Comparison of ENCODE assay signal across 15 mouse cellular contexts in genomic region chr10:120409131-120409530, GRCm38 (mm10).
"Had no signal": no experiment of that assay in that cellular context is flagged by ENCODE, and none has a peak within 500 bp of the region (broad histone marks: within the 10 kb centered on the region; RNA-seq: fewer than 3 reads in every experiment).

No protein-coding gene starts in this region.

- H3K36me3 ChIP-seq: lung, embryonic 15.5 days; midbrain, embryonic 12.5 days; neural tube, embryonic 13.5 days had no signal

- H3K9me3 ChIP-seq: limb, embryonic 15.5 days; liver, embryonic 12.5 days; lung, embryonic 15.5 days; midbrain, embryonic 12.5 days; neural tube, embryonic 13.5 days had no signal

- H3K27ac ChIP-seq: limb, embryonic 15.5 days; liver, embryonic 12.5 days; lung, embryonic 15.5 days; midbrain, embryonic 12.5 days; neural tube, embryonic 13.5 days had no signal

- ATAC-seq: liver, embryonic 12.5 days; midbrain, embryonic 16.5 days had no signal

- H3K9ac ChIP-seq: limb, embryonic 15.5 days; liver, embryonic 12.5 days; lung, embryonic 15.5 days; midbrain, embryonic 12.5 days; neural tube, embryonic 13.5 days had no signal

- H3K4me3 ChIP-seq: limb, embryonic 15.5 days; liver, embryonic 12.5 days; lung, embryonic 15.5 days; midbrain, embryonic 12.5 days; neural tube, embryonic 13.5 days had no signal

- H3K27me3 ChIP-seq: limb, embryonic 15.5 days; liver, embryonic 12.5 days; lung, embryonic 15.5 days; midbrain, embryonic 12.5 days had no signal

- H3K4me2 ChIP-seq: limb, embryonic 15.5 days; liver, embryonic 12.5 days; lung, embryonic 15.5 days; midbrain, embryonic 12.5 days; neural tube, embryonic 13.5 days had no signal

- DNase-seq: kidney, postnatal 36 days; layer of hippocampus, adult 9-11 months; layer of hippocampus, postnatal 36 days; lung, postnatal 14 days; retina, postnatal 1 day; right cerebral cortex, postnatal 4 days; spleen, adult 18-20 months; thymus, adult 18-20 months; thymus, postnatal 14 days had no signal
